Mouse (Mus musculus) T-cell, adult 2 months (primary cell): Measurements from ENCODE around the gene Ep400.
"Not testable (repeated sequence)": the region's sequence is repeated elsewhere in the genome, so short reads cannot be mapped to it uniquely, and the experiment has no call there.

ENCODE experiments used
- DNase-seq: peaks from one replicate; pipeline ENCODE4 v3.0.0; 2022; ENCODE audit warnings: low spot score

The Ep400 gene

DNA sequence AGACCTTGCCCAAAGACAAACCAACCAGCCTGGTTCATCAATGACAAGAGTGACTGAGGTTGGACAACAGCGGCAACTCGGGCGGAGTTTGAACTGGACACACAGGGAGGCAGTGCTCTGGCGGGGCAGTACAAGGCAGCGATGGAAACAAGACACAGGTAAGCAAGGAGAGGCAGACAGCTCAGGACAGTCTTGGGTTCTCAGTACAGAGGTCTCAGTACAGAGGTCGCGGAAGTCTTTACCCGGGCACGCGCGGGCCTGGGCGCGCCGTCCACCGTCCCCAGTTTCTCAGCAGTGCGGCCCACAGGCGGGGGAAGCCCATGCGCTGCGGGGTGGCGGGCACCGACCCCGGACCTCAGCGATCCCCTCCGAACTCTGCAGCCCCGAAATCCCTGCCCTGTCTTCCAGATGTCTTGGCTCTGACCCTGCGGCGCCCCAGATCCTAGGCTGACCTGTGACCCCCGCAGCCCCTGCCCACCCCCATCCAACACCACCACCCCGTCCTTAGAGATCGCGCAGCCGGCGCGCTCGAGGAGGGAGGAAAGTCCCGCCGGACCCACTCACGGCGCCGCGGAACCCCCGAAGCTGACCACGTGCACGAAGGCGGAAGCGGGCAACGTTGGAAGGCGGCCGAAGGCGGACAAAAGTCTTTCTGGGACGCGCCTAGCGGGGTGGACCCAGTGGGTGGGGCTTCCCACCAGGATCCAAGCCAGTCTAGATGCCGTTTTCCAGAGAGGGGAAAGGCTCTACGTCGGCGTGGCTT is 9.7 kb upstream of the Ep400 start, which contains the start of gene Pus1:
Pus1 (minus strand) TSS at position 662 of the 763 bp plus-strand sequence.
- DNase-seq = peak; percentile 77

DNA sequence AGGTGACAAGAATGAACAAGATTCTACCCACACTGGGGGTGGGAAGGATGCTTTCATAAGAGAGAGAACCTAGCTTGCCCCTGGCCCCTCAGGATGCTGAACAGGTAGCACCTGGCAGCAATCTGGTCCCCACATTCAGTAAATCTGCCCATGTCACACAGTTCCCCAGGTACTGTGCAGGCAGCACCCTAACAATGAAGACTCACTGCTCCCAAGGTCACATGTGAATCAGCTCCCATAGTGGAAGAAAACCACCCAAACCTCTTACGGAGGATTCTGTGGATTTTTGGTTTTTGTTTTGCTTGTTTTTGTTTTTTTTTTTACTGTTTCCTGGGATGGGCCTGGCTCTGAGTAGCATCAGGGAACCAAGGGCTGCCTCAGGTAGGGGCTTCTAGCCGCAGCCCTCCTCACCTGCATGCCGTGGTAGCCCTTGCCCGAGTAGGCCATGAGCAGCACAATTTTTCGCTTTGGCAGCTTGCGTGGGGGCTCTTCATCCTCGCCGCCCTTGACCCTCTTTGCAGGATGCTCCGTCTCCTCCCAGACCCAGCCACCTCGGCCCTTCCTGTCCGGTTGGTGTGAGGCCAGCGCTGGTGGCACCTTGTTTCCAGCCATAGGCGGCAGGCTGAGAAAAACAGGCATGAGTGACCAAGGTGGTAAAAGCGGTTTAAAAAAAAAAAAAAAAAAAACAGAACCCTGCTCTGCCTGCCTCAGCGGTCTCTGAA is 8.9 kb upstream of the Ep400 start:
- DNase-seq = no peak

DNA sequence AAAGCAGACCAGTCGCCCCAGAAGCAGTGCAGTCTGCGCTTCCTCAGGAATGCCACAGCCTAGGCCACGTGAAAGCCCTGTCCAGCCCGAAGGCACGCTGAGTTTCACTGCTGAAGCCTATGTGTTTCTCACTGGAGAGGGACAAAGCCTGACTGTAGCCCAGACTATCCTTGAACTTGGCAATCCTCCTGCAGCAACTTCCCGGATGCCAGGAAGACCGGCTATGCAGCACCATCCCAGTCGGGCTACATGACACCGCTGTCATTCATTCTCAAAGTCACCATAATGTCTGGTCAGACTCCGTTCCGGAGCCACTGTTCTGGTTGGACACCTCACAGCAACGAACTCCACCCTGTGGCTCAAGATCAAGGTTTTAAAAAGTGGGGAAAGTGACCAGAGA is 7.7 kb upstream of the Ep400 start:
- no peak for DNase-seq

DNA sequence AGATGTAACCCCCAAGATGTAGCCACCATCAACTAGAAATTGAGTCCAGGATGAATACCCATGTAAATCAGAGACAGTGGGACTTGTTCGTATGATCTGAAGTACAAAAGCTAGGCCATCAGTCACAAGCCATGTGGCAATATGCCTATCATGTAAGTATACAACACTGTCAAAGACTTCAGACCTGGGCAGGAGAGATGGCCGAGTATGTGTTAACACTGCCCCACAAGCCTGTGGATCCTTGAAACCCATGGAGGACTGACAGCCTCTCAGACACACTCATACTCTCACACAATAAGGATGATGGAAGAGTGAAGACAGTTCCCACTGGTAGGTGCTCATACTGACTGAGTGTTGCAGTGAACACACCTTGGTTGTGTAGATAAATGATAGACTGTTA is 5.6 kb upstream of the Ep400 start:
- no peak for DNase-seq

DNA sequence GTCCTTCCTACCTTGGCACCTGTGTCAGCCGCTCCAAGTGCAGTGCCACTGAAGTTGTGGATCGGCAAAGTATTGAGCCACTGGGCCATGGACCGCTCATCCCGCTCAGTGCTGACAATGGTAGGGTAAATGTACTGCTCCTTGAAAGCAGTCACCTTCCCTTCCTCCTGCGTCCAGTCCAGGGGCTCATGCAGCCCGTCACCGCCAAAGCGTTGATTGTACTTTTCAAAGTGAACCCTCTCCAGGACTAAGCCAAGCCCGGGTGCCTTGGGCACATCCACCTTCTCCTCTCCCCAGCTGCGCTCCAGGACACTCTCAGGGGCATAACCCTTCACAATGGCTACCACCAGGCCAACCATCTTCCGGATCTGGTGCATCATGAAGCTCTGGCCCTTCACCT is 4.0 kb upstream of the Ep400 start:
- no peak for DNase-seq

DNA sequence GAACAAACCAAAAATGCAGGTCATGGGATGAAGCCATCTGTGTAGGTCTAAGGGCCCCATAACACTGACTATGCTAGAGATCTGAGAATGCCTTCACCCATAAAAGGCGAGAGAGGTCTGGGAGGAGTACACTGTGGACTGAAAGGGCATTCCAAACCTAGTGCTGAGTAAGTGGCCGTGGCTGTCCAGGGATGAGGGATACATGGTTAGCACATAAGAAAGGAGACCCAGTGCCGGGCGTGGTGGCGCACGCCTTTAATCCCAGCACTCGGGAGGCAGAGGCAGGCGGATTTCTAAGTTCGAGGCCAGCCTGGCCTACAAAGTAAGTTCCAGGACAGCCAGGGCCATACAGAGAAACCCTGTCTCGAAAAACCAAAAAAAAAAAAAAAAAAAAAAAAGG is 2.4 kb upstream of the Ep400 start:
- DNase-seq = not testable (repeated sequence)

DNA sequence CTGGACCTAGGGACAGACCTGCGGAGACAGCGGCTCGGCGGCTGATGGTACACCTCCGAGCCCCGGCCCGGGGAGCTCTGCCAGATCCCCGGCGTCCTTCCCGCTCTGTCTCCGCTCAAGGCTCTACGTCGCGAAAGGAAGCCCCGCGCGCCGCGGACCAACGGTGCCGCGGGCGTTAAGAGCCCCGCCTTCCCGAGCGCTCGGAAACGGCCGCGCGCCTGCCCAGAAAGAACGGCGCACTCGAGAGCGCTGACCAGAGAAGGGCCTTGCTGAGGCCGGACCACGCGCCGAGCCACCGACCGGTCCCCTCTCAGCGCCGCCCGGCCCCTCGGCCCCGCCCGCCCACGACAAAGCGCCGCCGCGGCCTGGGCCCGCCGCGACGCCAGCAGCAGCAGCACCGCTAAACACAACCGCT is 479 bp downstream of the Ep400 start:
- peak; percentile 51 for DNase-seq

DNA sequence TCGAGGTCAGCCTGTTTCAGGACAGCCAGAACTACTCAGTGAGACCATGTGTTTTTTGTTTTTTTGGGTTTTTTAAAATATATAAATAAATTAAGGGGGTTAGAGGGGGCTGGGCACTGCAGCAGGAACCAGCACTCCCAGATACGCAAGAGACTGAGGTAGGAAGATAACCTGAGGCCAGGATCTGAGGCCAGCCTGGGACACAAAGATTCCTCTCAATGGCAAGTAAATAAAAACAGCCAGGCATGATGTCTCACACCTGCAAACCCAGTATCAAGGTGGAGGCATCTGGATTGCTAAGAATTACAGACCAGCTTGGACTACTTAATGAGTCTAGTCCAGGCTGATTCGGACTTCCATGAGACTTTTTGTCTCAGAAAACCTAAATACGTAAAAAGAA is 1.2 kb downstream of the Ep400 start:
- no peak for DNase-seq

DNA sequence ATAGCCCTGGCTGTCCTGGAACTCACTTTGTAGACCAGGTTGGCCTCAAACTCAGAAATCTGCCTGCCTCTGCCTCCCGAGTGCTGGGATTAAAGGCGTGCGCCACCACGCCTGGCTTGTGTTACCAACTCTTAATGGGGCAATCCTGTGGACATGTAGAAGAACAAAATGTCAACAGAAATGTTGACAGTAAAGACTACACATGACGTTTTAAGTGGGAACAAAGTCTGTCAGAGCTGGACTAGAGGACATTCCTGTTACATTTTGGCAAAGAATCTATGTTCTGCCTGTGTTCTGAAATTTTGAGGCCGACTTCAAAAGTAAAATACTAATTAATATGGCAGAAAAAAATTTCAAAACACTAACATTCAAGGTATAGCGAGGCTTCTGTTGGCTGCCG is 6.6 kb downstream of the Ep400 start:
- no peak for DNase-seq

DNA sequence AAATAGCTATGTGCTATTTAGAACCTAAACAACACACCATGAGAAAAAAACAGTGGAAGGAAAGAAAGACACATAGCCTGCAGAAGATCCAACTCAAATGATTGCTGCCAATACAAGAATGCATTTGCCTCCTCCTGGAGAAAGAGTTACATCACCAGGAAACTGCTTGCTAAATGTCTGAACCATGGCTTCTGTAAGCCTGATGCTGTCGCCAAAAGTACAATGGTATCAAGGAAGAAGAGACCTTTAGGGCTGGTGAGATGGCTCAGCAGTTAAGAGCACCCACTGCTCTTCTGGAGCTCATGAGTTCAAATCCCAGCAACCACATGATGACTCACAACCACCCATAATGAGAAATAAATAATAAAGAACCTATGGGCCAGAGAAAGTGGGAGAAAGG is 25.5 kb downstream of the Ep400 start:
- DNase-seq = no peak

DNA sequence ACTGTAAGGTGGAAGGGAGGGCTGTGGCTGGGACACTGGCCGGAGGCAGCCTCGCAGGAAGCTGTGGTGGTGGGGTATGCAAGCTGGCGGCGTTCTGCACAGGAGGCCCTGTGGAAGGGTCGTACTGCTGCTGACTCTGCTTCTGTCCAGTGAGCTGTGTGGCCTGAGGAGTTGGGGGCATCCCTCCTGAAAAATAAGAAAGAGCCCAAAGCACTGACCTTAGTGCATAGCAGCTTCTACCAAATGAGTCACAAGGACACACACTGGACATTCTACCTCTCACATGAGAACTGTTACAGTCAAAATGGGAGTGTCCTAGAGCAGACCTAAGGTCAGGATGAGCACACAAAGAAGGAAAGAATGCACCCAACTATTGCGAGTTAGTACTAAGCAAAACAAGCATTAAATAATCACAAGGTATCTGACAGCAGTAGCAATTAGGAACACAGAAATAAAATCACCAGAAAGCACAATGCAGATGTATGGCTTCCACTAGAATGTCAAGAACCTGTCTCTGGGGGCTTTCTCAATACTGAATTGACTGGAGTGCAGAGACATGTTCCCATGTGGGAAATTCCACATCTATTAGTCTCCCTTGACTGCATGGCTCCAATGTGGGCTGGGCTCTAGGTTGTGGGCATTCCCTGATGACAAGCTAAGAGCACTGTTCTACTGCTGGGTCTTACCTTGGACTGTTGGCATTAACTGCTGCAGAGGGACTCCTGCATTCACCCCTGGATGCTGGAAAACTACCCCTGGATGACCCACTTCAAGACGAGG is 30.8 kb downstream of the Ep400 start:
- no peak for DNase-seq

DNA sequence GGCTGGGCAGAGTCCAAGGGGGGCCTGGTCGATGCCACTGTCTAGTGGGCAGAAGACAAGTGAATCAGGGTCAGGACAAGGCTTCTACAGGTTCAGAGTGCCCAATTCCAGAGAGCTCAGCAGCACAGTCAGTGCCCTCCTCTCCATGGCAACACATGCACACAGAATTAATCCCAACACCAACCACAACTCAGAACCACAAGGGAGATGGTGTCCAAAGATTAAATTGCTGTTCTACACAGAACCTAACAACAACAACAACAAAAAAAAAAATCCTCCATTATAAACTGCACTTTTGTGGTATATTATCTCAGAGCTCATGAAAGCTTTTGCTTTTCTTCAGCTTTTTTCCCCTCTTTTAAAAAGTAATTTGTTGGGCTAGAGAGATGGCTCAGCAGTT is 34.9 kb downstream of the Ep400 start:
- DNase-seq = no peak

DNA sequence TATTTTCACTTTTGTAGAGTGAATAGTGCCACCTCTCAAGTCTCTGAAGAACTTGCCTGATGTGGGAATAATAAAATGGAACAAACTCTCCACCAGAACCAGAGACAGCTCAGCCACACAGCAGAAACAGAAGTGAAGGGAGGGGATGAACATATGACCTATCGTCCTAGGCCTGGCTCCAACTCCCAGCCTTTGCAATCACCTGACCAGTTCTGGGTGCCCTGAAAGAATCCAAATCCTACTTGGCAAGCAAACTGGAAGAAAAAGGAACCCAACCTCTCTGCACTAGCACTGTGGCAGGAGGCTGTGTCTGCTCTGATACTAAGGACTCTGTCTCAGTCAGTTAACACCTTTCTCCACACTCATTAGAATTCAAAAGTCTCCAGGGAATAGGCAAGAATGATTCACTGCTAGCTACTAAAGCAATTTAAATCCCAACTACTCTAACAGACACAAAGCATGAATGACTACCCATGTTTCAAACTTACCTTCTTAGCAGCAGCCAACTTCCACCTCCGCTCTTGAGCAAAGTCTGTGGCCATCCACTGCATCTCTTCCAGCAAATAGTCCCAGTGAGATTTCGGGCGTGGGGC is 37.2 kb downstream of the Ep400 start:
- no peak for DNase-seq

DNA sequence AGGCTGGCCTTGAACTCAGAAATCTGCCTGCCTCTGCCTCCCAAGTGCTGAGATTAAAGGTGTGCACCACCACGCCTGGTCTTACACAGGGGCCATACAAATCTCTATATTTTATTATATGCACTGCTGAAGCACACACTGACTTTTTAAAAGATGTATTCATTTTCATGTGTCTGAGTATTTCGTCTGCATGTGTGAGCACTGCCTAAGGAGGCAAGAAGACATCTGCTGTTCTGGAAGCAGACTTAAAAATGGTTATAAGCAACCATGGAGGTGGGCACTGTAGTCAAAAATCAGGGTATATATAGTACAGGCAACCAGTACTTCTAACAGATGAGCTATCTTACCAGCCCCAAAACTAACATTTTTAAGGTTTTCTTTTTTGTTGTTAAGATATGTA is 39.3 kb downstream of the Ep400 start:
- DNase-seq = no peak

DNA sequence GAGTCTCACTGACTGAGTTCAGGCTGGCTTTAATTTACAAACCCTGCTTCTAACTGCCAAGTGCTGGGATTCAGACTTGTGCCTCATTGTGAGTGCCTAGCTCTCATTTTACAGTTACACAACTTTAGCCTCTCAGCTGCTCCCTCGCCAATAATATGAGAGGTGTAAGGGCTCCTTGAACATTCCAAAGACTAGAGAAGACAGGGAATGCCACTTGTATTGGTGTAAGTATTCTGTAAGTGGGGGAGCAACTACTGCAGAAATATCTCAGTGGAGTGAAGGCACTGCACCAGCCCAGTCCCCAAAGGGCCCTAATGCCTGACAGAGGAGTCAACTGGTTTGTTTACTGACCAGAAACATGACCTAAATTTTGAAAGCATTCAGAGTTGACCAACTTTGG is 42.7 kb downstream of the Ep400 start:
- DNase-seq = no peak

DNA sequence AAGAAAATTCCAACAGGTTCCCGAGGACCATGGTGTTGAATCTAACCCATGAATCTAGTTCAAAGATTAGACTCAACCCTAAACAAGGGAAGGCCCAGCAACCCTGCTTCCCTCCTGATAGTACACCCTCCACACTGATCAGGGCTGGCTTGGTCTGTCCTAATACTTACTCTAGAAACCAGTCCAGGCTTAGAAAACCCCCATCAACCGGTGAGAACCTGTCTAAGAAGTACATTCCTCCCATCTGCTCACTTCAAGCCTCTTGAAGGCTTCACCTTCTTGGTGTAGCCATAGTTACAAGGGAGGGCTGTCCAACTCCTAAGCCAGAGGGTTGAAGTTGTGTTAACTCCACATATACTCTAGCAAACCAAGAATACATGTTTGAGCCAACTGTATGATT is 47.0 kb downstream of the Ep400 start:
- no peak for DNase-seq

DNA sequence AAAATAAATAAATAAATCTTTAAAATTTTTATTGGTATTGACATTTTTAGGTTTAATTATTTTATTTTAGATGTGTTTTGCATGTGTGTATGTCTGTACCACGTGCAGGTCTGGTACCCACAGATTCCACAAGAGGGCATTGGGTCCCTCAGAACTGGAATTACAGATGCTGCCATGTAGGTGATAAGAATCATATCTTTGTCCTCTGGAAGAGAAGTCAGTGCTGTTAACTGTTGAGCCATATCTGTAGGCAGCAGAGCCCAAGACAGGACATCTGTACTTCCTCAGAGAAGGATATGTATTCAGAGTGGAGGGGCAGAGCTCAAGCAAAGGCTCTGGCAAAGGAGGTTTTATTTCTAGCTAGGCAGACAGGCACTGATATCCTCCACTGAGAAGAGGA is 49.1 kb downstream of the Ep400 start:
- not testable (repeated sequence) for DNase-seq

DNA sequence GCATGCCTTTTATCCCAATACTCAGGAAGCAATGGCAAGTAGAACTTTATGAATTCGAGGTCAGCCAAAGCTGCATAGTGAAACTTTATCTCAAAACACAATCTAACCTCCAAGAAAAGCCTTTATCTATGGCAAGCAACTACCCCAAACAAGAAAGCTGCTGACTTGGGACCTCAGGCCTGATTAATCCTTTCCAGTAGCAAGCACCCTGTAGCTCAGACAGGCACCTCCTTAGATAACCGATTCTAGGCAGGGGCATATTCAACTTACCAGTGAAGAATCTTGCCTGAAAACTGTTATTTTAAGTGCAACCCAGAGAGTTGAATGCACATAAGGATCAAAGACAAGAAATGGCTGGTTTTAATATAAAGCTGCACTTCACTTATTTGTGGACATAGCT is 59.1 kb downstream of the Ep400 start:
- no peak for DNase-seq

DNA sequence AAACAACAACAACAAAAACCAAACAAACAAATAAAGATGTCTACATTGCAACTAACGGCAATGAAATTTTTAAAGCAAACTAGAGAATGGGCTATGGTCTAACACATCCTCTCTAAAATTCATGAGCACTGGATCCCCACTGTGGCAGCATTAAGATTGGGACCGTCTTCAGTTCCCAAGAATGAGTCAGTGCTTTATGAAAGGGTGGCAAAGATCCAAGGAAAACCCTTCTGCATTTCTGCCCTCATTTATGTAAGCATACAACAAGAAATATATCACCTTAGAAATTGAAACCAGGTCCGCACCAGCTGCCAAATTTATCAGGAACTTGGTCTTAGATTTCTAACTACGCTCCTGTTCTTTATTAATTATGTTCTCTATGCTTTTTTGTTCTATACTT is 61.3 kb downstream of the Ep400 start:
- DNase-seq = no peak

DNA sequence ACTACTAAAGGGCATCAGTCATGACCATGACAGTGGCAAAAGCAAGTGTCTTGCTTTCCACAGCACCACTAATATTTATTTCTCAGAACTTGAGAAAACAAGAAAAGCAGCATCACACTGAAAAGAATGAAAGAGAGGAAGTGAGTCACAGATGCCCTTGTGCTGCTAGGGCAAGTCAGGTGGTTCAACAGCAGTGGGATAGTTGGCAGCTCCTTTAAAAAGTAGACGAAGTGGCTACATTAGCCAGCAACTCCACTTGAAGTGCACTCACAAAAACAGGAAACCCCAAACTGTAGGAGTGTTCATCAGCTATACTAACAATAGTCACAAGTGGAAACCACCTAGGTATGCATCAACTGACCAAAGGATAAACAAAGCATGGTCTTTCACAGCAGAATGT is 66.5 kb downstream of the Ep400 start:
- DNase-seq = no peak

DNA sequence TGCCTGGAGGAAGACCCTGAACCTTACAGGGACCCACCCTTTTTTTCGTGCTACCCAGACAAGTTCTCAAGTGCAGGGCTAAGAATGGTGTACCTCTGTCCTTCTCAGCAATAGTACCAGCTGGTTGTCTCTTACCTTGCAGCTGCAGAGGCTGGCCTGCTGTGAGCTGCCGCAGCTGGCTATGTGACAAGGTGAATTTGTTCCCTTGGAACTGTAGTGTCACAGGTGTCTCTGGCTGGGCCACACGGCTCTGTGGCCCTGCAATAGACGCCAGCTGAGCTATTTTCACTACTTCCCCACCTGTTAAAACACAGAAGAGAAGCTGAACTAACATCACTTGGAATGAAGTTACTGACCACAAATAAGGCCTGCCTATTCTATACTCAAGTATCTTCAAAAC is 71.9 kb downstream of the Ep400 start:
- DNase-seq = no peak

DNA sequence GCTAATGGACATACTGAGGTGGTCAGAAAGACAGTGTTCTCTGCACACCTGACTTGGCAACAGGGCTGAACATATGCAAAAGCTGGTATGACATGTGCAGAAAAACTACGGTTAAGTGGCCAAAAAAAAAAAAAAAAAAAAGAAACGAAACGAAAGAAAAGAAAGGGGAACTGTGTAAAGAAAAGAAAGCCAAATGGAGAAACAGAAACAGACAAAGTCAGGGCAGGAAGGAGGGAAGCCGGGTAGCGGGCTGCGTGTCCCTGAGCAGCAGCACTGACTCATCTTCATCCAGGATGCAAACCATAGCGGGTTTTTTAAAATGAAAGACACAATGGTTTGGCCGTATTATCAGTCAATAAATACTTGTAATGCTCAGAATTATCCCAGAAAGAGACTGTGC is 88.5 kb downstream of the Ep400 start:
- no peak for DNase-seq
